Mouse (Mus musculus) kidney, adult 9 months (tissue): Measurements from ENCODE around the gene Slc38a5.

Experiments
- DNase-seq: peaks from one replicate; pipeline ENCODE4 v3.0.0; 2022

The Slc38a5 gene

GRCm38 (mm10) chrX:8327124-8327523 is 56.2 kb downstream of the Slc38a5 start, which contains the start of gene Ssxb10:
Ssxb10 (plus strand) TSS chrX:8327424.
- no peak for DNase-seq
